Mouse (Mus musculus) gastrocnemius, postnatal 36 days (tissue): ENCODE results near the gene Arfgef3. TPM values are rescaled to one million over a fixed set of nuclear protein-coding genes. Genes with fewer than 3 reads are reported as not detected.
"Not testable (repeated sequence)": the region's sequence is repeated elsewhere in the genome, so short reads cannot be mapped to it uniquely, and the experiment has no call there.

Experiments used
- DNase-seq, 2 experiments: peaks; one replicate each; pipeline ENCODE4 v3.0.0; 2022
- intact Hi-C: fragments of 180-260 bp; cut with DNase I; formaldehyde crosslinking; loops from one replicate; pipeline ENCODE4 v1.15.1; 2025
- total RNA-seq, 2 experiments: library from RNA; stranded (reverse); gene quantifications; 2 replicates each; pipeline ENCODE4 v1.2.3; 2021

The Arfgef3 gene
- total RNA-seq, 2 experiments from 2014 or later = 0.39 to 0.41 TPM

DNA sequence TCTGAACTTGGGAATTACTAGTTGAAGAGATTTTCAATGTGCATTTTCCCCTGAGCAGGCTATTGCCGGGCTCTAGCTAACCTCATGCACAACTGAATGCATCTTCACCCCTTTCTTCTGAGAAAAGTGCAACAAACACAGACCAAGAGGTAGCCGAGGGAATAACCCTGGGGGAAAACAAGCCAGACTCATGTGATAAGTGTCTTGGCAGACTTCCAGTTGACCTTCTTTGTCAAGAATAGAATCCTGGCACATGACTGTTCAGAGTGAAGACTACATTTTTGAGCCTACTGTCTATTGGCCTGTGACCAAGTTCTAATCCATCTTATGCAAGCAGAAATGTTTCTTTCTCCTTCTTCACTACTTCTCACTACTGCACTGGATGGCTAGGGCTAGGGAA lies 55.5 kb downstream of the Arfgef3 start:
- intact Hi-C loops = no loop called here
- no peak for DNase-seq

- no peak for DNase-seq
- intact Hi-C loops = no loop called here
These were observed 62.3 kb downstream of the Arfgef3 start for GRCm38 (mm10) chr10:18681385-18681954.

DNA sequence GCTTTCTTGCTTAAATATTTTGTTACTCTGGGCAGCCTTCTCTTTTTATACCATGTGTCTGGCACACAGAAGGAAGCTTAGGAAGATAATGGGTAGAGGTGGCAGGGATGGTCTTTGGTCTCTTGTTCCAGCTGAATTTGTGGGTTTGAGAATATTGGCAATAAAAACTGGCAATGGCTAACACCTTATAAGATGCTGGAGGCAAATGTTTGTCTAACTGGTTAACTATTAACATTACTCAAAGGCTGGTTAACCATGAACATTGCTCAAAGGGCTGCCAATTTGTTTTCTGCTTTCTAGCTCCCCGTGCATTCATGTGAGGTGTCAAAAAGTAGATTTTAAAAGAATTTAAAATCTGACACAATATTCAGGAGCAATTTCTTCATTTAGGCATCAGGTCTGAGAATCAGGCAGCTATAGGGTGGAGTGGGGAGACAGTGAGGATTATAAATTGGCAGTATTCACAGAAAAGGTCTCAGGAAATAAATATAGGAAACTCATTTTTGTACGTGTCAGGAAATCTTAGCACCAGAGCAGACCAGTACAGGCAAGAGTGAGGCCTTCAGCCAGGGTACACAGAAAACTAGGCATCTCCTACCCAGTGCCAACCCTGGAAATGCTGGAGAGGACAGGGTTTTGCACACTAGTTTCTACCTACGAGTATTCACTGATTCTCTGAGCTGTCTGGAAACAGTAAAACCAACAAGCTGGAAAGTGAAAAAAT lies 62.9 kb downstream of the Arfgef3 start:
- intact Hi-C loops = no loop called here
- no peak for DNase-seq

DNA sequence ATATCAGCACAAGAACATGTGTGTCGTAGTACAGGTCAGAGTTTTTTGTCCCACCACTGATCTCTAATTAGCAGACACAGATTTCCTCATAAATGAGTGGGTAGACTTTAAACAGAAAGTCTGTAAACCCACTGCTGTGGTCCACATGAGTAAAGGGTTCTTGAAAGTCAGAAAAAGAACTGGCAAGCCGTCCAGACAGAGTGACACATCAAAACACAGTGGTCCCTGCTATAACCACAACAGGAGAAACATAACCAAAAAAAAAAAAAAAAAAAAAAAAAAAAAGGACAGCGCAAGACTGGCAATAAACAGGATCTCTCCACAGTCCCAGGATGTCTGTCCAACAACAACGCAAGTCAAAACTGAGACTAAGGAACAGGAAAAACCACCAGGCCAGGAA lies 64.9 kb downstream of the Arfgef3 start:
- intact Hi-C loops = no loop called here
- DNase-seq = no peak

DNA sequence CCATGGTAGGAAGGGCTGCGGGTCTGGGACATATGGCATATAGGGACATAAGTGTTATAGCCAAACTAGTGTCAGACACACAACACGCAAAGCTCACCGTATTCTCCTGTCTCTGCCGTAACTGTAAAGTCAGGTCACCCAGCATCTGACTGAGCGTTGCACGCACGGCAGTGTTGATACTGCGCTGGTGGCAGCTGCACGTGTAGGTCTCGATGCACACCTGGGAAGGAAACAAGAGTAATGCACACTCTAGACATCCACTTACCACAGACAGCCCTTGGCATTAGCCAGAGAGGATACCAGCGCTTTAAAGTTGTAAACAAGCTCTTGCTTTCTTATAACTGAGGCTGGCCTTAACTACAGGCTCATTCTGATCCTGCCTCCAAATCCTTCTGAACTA lies 79.0 kb downstream of the Arfgef3 start:
- intact Hi-C loops = no loop called here
- no peak for DNase-seq

- intact Hi-C loops = no loop called here
These were observed 79.7 kb downstream of the Arfgef3 start for GRCm38 (mm10) chr10:18664016-18664415.

GRCm38 (mm10) chr10:18661606-18662220 lies 82.0 kb downstream of the Arfgef3 start:
- intact Hi-C loops = no loop called here
- DNase-seq = no peak

More at GRCm38 (mm10) chr10:18664016-18664415, 79.7 kb downstream of the Arfgef3 start:
- no peak for DNase-seq

DNA sequence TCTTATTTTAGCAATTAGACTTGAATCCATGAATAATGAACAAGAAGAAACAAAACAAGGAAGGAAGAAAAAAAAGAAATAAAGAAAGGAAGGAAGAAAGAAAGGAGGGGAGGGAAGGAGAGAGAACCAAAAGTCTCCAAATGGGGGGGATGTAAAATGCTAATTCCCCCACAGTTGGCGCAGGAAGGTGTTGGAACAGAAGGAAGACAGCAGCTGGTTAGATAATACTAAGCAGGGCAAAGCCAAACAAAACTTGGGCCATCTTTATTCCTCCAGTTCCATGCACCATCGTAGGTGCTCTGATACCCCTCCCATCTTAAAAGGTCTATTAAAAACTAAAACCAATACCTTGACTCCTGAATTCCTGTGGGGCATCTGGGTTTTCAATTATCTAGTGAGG lies 82.8 kb downstream of the Arfgef3 start:
- intact Hi-C loops = no loop called here
- DNase-seq = no peak

- intact Hi-C loops = no loop called here
- no peak for DNase-seq
These were observed 86.2 kb downstream of the Arfgef3 start for GRCm38 (mm10) chr10:18657588-18657987.

DNA sequence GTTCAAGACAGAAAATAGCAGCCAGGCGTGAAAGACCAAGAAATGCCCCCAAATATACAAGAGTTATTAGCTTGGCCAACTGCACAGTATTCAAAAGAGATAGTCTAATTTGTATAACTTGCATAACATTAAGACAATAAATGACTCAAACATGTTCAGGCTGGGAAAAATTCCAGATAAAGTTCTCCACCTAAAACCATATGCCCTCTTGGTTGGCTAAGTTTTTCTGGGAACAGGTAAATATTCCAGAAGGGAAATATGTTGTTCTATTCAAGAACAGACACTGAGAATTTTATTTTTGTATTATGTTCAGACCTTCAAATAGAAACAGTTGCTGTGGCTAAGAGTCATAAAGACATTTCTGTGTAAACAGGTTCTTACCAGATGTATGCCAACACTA lies 96.7 kb downstream of the Arfgef3 start:
- intact Hi-C loops = no loop called here
- no peak for DNase-seq

DNA sequence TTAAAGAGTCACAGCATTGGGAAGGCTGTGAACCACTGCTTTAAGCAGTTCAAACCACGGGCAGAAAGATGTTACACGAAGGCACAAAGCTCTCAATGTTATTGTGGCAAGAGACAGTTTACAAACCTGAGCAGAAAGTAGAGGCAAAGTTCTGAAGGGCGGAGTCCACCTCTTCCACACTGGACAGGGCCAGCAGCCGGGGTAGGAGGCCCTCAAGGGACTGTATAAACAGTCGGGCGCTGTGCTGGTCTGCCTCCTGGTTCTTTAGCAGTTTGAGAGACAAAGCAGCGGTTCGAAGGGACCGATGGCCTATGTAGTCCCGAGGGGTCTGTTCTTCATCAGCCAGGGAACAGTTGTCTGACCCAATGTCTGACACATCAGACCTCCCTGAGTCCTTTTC lies 97.7 kb downstream of the Arfgef3 start:
- DNase-seq = no peak
- intact Hi-C loops = no loop called here

DNA sequence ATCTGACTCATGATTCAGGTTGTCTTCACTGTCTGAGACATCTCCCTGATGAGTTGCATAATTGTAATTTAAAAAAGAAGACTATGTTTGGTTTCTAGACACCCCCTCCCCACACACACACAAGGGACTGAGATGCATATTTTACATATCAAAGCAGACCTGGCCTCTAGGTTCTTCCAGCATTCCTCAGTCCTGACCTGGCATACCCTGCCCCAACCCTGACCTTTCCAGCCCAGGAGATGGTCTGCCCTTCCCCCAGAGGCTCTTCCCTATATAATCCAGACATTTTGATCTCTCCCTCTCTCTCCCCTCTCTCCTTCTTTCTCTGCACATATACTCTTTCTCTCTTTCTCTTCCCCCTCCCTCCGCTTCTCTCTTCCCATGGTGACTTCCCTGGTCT lies 99.4 kb downstream of the Arfgef3 start:
- intact Hi-C loops = no loop called here
- no peak for DNase-seq

DNA sequence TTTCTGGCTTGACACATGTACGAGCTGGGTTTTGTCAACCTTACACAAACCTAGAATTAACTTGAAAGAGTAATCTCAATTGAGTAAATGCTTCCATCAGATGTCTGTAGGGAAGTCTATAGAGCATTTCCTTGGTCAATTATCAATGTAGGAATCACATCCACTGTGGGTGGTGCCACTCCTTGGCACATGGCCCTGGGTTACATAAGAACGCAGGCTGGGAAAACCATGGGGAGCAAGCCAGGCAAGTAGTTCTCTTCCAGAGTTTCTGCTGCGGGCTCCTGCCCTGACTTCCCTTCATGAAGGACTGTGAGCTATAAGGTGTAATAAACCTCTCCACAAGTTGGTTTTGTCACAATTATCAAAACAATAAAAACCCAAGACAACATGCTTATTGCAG lies 100.2 kb downstream of the Arfgef3 start:
- intact Hi-C loops = no loop called here

DNA sequence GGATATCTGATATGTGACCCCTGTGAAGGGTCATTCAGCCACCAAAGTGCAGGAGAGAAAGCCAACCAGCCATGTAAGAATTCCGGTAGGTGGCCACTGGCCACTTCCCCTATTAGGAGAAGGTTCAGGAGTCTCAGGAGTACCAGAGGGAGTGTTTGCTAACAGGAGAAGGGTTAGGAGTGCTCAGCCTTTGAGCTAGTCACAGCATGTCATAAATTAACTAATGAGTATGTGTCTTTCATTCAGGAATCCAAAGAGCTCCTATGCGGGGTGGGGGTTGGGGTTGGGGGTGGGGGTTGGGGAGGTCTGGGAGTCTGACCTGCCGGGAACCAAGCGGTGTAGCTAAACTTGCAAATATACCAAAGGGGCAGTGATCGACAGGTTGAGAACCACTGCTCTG lies 100.9 kb downstream of the Arfgef3 start:
- no peak for DNase-seq
- intact Hi-C loops = no loop called here

More for the DNA sequence above, 100.2 kb downstream of the Arfgef3 start:
- no peak for DNase-seq

DNA sequence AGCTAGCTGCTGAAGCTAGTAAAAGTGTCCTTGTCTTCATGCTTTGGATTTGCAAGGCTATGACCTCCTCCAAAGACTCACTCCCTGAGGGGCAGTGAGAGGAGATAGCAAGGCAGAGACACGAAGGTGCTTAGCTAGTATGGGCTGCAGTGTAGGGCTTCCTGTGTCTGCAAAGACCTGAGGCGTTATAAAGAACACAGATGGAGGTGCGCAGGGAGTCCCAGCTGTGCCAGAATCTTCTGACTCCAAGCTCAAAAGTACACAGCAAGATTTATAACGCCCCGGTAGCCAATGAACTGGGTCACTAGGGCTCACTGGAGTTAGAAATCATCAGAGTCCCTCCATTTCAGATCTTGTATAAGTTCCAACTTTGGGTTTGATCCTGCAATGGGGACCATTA lies 103.2 kb downstream of the Arfgef3 start:
- no peak for DNase-seq

GRCm38 (mm10) chr10:18635450-18635849 lies 108.3 kb downstream of the Arfgef3 start:
- intact Hi-C loops = no loop called here
- DNase-seq = no peak

More for the DNA sequence above, 103.2 kb downstream of the Arfgef3 start:
- intact Hi-C loops = no loop called here

DNA sequence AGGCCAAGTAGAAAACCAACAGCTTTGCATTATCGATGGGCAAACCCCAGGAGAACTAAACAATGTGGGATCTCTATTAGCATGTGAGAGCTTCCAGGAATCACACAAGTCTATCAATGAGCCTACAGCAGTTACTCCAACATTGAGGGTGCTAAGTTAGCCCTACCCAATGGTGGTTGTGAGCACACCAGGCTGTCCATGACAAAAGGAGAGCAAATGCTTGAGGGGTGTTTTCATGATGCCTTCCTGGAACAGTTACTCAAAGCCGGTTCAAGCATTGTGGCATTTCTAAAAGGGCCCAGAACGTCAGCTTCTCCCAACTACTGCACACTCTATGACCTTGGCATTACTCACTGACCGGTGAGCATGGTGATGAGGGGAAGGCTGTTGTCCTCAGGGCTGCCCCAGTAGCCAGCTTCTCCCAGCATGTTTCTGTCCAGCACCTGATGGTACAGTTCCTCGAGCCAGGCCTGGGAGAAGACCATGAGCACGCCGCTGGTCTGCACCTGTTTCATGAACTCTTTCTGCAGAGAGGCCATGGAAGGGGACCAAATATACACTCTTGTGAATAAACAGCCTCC lies 109.3 kb downstream of the Arfgef3 start:
- intact Hi-C loops = no loop called here
- DNase-seq = no peak

DNA sequence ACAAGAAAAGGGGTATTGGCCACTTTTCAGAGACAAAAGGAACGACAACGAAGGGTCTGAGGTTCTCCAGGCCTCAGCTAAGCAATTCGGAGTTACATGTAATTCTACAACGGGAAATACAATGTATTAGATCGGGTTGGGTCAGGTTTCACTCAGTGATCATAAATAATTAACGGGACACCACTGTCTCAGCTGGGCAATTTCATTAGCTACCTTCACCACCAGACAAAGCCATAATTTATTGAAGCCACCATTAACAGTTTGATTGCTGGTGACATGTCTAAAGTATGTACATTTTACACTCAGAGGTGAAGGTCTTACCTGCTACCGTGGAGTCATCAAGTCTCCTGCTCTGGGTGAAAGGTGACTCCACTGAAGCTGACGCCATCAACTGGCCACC lies 113.3 kb downstream of the Arfgef3 start:
- intact Hi-C loops = no loop called here
- DNase-seq = no peak

- intact Hi-C loops = no loop called here
- no peak for DNase-seq
These were observed 116.2 kb downstream of the Arfgef3 start for GRCm38 (mm10) chr10:18627530-18627929.

DNA sequence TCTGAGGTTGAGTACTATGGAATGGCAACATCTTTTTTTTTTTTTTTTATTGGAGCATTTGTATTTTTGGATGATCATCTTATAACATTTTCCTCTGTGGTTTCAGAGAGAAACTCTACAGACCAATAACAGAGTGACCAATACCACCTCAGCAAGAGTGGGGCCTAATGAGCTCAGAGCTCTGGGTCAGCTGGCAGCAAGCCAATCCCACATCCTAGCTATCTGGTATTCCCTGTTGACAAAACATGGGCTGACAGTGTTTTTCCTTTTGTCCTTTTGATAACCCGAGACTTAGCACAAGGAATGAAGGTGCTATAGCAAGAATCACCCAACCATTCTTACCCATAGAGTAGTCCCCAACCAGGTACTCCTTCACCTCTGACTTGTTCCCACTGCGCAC lies 131.0 kb downstream of the Arfgef3 start:
- intact Hi-C loops = no loop called here
- no peak for DNase-seq

DNA sequence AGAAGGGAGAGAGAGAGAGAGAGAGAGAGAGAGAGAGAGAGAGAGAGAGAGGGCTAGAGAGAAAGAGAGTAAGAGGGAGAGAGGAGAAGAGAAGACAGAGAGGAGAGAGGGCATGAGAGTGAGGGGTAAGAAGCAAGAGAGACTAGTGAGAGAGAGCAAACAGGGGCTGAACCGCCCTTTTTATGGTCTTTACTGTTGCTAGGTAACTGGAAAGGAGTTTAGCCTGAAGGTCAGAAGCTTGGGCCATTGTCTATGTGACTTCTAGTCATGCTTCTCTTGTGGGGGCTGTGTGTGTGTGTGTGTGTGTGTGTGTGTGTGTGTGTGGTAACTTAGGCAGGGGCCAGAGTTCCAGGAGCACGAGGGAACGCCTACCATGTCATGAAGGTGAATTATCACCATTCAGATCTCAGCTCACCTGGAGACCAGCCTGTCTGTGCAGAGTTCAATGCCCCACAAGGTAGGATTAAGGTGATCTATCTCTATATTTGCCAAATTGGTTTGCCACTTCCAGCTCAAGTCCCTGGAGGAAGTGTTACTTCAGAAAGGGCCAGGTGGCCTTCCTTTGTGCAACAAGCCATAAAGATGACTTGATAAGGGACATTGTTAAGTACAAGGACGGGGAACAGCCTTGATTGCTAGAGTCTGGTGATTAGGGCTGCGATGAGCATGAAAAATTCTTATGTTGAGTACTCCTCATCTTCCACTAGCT lies 138.8 kb downstream of the Arfgef3 start:
- intact Hi-C loops = not testable (repeated sequence)

More for the DNA sequence above, 138.8 kb downstream of the Arfgef3 start:
- not testable (repeated sequence) for DNase-seq
